Mouse (Mus musculus) intestine, embryonic 16.5 days (tissue): ENCODE data around the gene Zfp128. TPM values are rescaled to one million over a fixed set of nuclear protein-coding genes. Genes with fewer than 3 reads are reported as not detected.
"Not testable (repeated sequence)": the region's sequence is repeated elsewhere in the genome, so short reads cannot be mapped to it uniquely, and the experiment has no call there.

Source experiments
- ATAC-seq: fragments of 200-750 bp; cut with Nextera tagmentation; 2 replicates; pipeline ENCODE4 v1.8.0; 2017; ENCODE audit warnings: moderate TSS enrichment, moderate library complexity
- H3K27ac ChIP-seq: fragments of 300-500 bp; sonication (generic); 2 replicates; pipeline ENCODE4 v1.5.1; 2014; ENCODE audit warnings: mild to moderate bottlenecking, low read length
- H3K27me3 ChIP-seq: fragments of 300-500 bp; sonication (generic); replicated peaks from 2 replicates; pipeline ENCODE4 v1.6.1; 2014; ENCODE audit warnings: low read length, control low read depth, mixed read lengths; ENCODE audit not compliant: control insufficient read depth, insufficient read depth
- H3K36me3 ChIP-seq: fragments of 300-500 bp; sonication (generic); 2 replicates; pipeline ENCODE4 v1.6.1; 2014; ENCODE audit warnings: low read length, control low read depth; ENCODE audit not compliant: control insufficient read depth, insufficient read depth
- H3K4me1 ChIP-seq: fragments of 300-500 bp; sonication (generic); 2 replicates; pipeline ENCODE4 v1.6.1; 2014; ENCODE audit warnings: low read length, control low read depth, mixed read lengths; ENCODE audit not compliant: control insufficient read depth, insufficient read depth
- H3K4me2 ChIP-seq: fragments of 300-500 bp; sonication (generic); 2 replicates; pipeline ENCODE4 v1.6.1; 2014; ENCODE audit warnings: low read depth, low read length, control low read depth
- H3K4me3 ChIP-seq: fragments of 300-500 bp; sonication (generic); 2 replicates; pipeline ENCODE4 v1.5.1; 2014; ENCODE audit warnings: mild to moderate bottlenecking, low read length
- H3K9ac ChIP-seq: fragments of 300-500 bp; sonication (generic); 2 replicates; pipeline ENCODE4 v1.6.1; 2014; ENCODE audit warnings: low read depth, low read length
- H3K9me3 ChIP-seq: fragments of 300-500 bp; sonication (generic); 2 replicates; pipeline ENCODE4 v1.6.1; 2016; ENCODE audit warnings: low read length, control low read depth; ENCODE audit not compliant: control insufficient read depth
- WGBS: fragments of 180-500 bp; shearing (Covaris S2); extraction: QIAGEN DNeasy Blood & Tissue Kit; methylation state at CpG from one replicate; pipeline ENCODE4 v1.1.7; 2014; 5-methylcytosine and 5-hydroxymethylcytosine counted together
- polyA plus RNA-seq: library from polyadenylated mRNA; unstranded; fragments of >200 nt; fragmentation: Nextera tagmentation; extraction: Ambion mirVana; gene quantifications from 2 replicates; pipeline ENCODE4 v1.2.1, GENCODE M21; 2015

The Zfp128 gene
- polyA plus RNA-seq, 1 experiment from 2014 or later, result 2.9 TPM

DNA sequence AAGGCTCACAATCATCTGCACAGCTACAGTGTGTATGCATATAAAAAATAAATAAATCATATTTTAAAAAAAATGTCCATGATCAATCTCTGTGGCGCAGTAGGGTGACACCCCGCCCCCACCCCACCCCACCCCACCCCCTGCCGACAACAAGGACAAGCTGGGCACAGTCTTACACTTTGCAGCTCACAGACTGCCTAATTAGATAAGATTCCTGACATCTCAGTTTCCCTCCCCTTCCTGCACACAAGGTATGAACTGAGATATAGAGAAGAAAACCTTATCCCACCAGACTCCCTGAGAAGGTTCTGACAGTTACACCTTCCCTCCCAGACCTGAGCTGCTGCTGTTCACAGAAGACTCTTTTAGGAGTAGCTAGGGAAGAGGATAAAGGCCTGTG lies 53.8 kb downstream of the Zfp128 start:
- H3K27ac ChIP-seq, result no peak overlapping the region
- no peaks in the 10 kb centered on the region for H3K9me3 ChIP-seq
- no peak overlapping the region for H3K9ac ChIP-seq
- WGBS, result 79% methylated on average over 3 of the region's 3 CpGs
- no peaks in the 10 kb centered on the region for H3K4me1 ChIP-seq
- H3K4me2 ChIP-seq, result no peak overlapping the region
- H3K4me3 ChIP-seq, result no peak overlapping the region
- ATAC-seq, result no peak
- no peaks in the 10 kb centered on the region for H3K36me3 ChIP-seq
- no peaks in the 10 kb centered on the region for H3K27me3 ChIP-seq

DNA sequence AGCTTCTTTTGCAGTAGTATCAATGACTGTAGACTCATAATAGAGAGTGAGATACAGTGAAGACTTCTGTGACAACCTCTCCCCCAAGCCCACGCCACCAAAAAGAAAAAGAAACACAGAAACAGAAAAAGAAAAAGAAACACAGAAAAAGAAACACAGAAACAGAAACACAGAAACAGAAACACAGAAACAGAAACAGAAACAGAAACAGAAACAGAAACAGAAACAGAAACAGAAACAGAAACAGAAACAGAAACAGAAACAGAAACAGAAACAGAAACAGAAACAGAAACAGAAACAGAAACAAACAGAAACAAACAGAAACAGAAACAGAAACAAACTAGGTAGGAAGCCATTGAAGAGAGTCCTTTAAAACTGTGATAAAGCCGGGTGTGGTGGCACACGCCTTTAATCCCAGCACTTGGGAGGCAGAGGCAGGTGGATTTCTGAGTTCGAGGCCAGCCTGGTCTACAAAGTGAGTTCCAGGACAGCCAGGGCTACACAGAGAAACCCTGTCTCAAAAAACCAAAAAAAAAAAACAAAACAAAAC lies 56.4 kb downstream of the Zfp128 start:
- ATAC-seq, H3K36me3 ChIP-seq, H3K9ac ChIP-seq, H3K27ac ChIP-seq, H3K9me3 ChIP-seq, H3K4me1 ChIP-seq, H3K4me3 ChIP-seq, H3K4me2 ChIP-seq, H3K27me3 ChIP-seq: not testable (repeated sequence)
- WGBS, result 79% methylated on average over 3 of the region's 4 CpGs

DNA sequence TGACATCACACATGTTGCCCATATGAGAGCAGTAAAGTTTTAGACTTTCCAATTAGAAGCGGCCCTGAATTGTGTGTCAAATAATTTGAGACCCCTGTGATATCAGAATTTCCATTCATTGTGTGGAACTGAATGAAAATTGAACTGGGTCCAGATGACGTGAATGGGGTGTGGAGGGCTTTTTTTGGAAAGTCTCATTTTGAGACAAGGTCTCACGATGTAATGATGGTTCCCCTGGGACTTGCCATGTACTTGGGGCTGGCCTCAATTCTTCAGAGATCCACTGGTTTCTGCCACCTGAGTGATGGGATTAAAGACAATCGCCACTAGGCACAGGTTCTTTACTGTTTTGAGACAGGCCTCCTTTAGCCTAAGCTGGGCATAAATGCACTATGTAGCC lies 59.6 kb downstream of the Zfp128 start:
- no peak for ATAC-seq
- H3K9me3 ChIP-seq, result no peaks in the 10 kb centered on the region
- WGBS, result 90% methylated on average over 4 of the region's 4 CpGs
- H3K9ac ChIP-seq, result no peak overlapping the region
- H3K27me3 ChIP-seq, result no peaks in the 10 kb centered on the region
- no peak overlapping the region for H3K4me3 ChIP-seq
- no peak overlapping the region for H3K4me2 ChIP-seq
- no peaks in the 10 kb centered on the region for H3K4me1 ChIP-seq
- H3K27ac ChIP-seq, result no peak overlapping the region
- H3K36me3 ChIP-seq, result no peaks in the 10 kb centered on the region

Other genes with a start within 250 kb of the Zfp128 start
- not detected in 2 replicates for gene Vmn2r54, start 240.9 kb upstream of the Zfp128 start, polyA plus RNA-seq
- gene Vmn2r55, start 196.2 kb upstream of the Zfp128 start, polyA plus RNA-seq, result not detected in 2 replicates
- not detected in 2 replicates for gene Vmn2r56, start 146.2 kb upstream of the Zfp128 start, polyA plus RNA-seq
- 3.4 and 4.0 TPM in 2 replicates for gene Zscan18, start 77.5 kb upstream of the Zfp128 start, polyA plus RNA-seq
- gene Zfp329, start 62.3 kb upstream of the Zfp128 start, polyA plus RNA-seq, result 8.4 and 8.8 TPM in 2 replicates
- gene Zfp110, start 46.4 kb upstream of the Zfp128 start, polyA plus RNA-seq, result 27.1 and 27.7 TPM in 2 replicates
- 13.3 and 13.5 TPM in 2 replicates for gene Zscan22, start 16.6 kb downstream of the Zfp128 start, polyA plus RNA-seq
- 904 and 1,023 TPM in 2 replicates for gene Rps5, start 41.1 kb downstream of the Zfp128 start, polyA plus RNA-seq
- gene Rnf225, start 46.2 kb downstream of the Zfp128 start, polyA plus RNA-seq, result 0.18 and 0.27 TPM in 2 replicates
- 7.8 TPM in 2 replicates for gene Zfp324, start 84.7 kb downstream of the Zfp128 start, polyA plus RNA-seq
- gene Zfp446, start 96.7 kb downstream of the Zfp128 start, polyA plus RNA-seq, result 5.9 and 6.1 TPM in 2 replicates
- gene Slc27a5, start 117.0 kb downstream of the Zfp128 start, polyA plus RNA-seq, result 0.84 and 0.89 TPM in 2 replicates
- 116 and 131 TPM in 2 replicates for gene Trim28, start 117.9 kb downstream of the Zfp128 start, polyA plus RNA-seq
- gene Zbtb45, start 128.9 kb downstream of the Zfp128 start, polyA plus RNA-seq, result 22.2 and 23.2 TPM in 2 replicates
- gene Chmp2a, start 153.6 kb downstream of the Zfp128 start, polyA plus RNA-seq, result 199 and 202 TPM in 2 replicates
- 19.5 and 25.0 TPM in 2 replicates for gene Ube2m, start 157.1 kb downstream of the Zfp128 start, polyA plus RNA-seq
- gene Mzf1, start 173.6 kb downstream of the Zfp128 start, polyA plus RNA-seq, result 1.4 and 1.8 TPM in 2 replicates
- not detected in 2 replicates for gene Vmn1r85, start 214.0 kb downstream of the Zfp128 start, polyA plus RNA-seq
- not detected in 2 replicates for gene Vmn1r86, start 238.7 kb downstream of the Zfp128 start, polyA plus RNA-seq